Mouse (Mus musculus): ENCODE measurements around the gene Vgll4. TPM values are rescaled to one million over a fixed set of nuclear protein-coding genes. Genes with fewer than 3 reads are reported as not detected.
A peak's percentile ranks its signal among the peaks of the same experiment; 100 is the strongest.

The Vgll4 gene
- polyA plus RNA-seq, 2 experiments, result 70.1 to 103 TPM

GRCm38 (mm10) chr6:114993659-114994058 lies 23.9 kb upstream of the Vgll4 start:
- H3K4me1 ChIP-seq (ENCODE audit: control insufficient read depth, insufficient read depth, low read length), result peaks cover 39% of the 10 kb centered on the region
- no peaks in the 10 kb centered on the region for H3K27me3 ChIP-seq (ENCODE audit: control insufficient read depth, insufficient read depth, low read length)
- TF ChIP-seq POLR2A (IDR thresholded peaks at IDR 0.05; ENCODE audit: borderline replicate concordance, extremely low read depth, insufficient read depth, insufficient read length), result no peak
- no peaks in the 10 kb centered on the region for H3K9me3 ChIP-seq (ENCODE audit: control insufficient read depth, low read length)
- no peaks in the 10 kb centered on the region for H3K36me3 ChIP-seq (ENCODE audit: control insufficient read depth, insufficient read depth, low read length)
- H3K27ac ChIP-seq (replicated peaks; ENCODE audit: low read depth, low read length), result peak overlapping the region; percentile 67; the same call in 1 of the 2 replicates
- WGBS, result 23% methylated on average over 8 of the region's 8 CpGs
- H3K4me3 ChIP-seq (replicated peaks; ENCODE audit: low read length), result no peak overlapping the region
- no peak overlapping the region for H3K9ac ChIP-seq (ENCODE audit: low read depth, low read length, severe bottlenecking)
- peak; percentile 31; the same call in 1 of the 2 replicates for ATAC-seq (ENCODE audit: low FRiP score, low read depth)
- H3K4me2 ChIP-seq (replicated peaks; ENCODE audit: low read depth, low read length, severe bottlenecking), result no peak overlapping the region
- peak; percentile 65 for DNase-seq (ENCODE audit: low spot score)

DNA sequence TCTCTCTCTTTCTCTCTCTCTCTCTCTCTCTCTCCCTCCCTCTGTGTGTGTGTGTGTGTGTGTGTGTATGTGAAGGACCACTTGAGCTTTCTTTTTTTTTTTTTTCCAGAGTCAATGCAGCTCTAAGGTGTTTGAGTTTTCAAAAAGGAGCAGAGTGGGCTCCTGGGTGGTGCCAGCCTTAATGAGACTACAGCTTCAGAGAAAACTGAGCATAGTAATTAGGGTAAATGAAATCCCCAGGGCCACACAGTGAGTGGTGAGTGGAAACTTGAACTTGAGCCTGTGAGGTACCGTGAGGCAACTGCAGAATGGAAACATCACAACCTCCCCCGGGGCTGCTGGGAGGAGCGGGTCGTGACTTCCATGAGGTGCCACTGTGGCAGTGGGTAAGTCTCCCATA lies 22.1 kb upstream of the Vgll4 start:
- Histone ChIP-seq H3K9me3 (ENCODE audit: control insufficient read depth, low read length) (no peaks in the 10 kb centered on the region), H3K36me3 (ENCODE audit: control insufficient read depth, insufficient read depth, low read length) (no peaks in the 10 kb centered on the region), H3K9ac (ENCODE audit: low read depth, low read length, severe bottlenecking) (no peak overlapping the region), H3K4me2 (replicated peaks; ENCODE audit: low read depth, low read length, severe bottlenecking) (no peak overlapping the region), H3K4me1 (ENCODE audit: control insufficient read depth, insufficient read depth, low read length) (peaks cover 32% of the 10 kb centered on the region), H3K4me3 (replicated peaks; ENCODE audit: low read length) (no peak overlapping the region), H3K27ac (replicated peaks; ENCODE audit: low read depth, low read length) (no peak overlapping the region), H3K27me3 (ENCODE audit: control insufficient read depth, insufficient read depth, low read length) (no peaks in the 10 kb centered on the region)
- no peak for TF ChIP-seq POLR2A (IDR thresholded peaks at IDR 0.05; ENCODE audit: borderline replicate concordance, extremely low read depth, insufficient read depth, insufficient read length)
- 71% methylated on average over 4 of the region's 4 CpGs for whole genome bisulfite sequencing
- no peak for DNase-seq (ENCODE audit: low spot score)
- no peak for ATAC-seq (ENCODE audit: low FRiP score, low read depth)

GRCm38 (mm10) chr6:114988619-114988980 lies 18.8 kb upstream of the Vgll4 start:
- WGBS, result 42% methylated on average over 3 of the region's 3 CpGs
- no peaks in the 10 kb centered on the region for H3K36me3 ChIP-seq (ENCODE audit: control insufficient read depth, insufficient read depth, low read length)
- no peaks in the 10 kb centered on the region for H3K27me3 ChIP-seq (ENCODE audit: control insufficient read depth, insufficient read depth, low read length)
- H3K27ac ChIP-seq (replicated peaks; ENCODE audit: low read depth, low read length), result peak overlapping the region; percentile 55
- ATAC-seq (ENCODE audit: low FRiP score, low read depth) (peak; percentile 43), DNase-seq (ENCODE audit: low spot score) (peak; percentile 20)
- TF ChIP-seq POLR2A (IDR thresholded peaks at IDR 0.05; ENCODE audit: borderline replicate concordance, extremely low read depth, insufficient read depth, insufficient read length), result no peak
- H3K4me1 ChIP-seq (ENCODE audit: control insufficient read depth, insufficient read depth, low read length), result peaks cover 23% of the 10 kb centered on the region
- no peaks in the 10 kb centered on the region for H3K9me3 ChIP-seq (ENCODE audit: control insufficient read depth, low read length)
- H3K4me2 ChIP-seq (replicated peaks; ENCODE audit: low read depth, low read length, severe bottlenecking), result no peak overlapping the region
- no peak overlapping the region for H3K4me3 ChIP-seq (replicated peaks; ENCODE audit: low read length)
- H3K9ac ChIP-seq (ENCODE audit: low read depth, low read length, severe bottlenecking), result no peak overlapping the region

DNA sequence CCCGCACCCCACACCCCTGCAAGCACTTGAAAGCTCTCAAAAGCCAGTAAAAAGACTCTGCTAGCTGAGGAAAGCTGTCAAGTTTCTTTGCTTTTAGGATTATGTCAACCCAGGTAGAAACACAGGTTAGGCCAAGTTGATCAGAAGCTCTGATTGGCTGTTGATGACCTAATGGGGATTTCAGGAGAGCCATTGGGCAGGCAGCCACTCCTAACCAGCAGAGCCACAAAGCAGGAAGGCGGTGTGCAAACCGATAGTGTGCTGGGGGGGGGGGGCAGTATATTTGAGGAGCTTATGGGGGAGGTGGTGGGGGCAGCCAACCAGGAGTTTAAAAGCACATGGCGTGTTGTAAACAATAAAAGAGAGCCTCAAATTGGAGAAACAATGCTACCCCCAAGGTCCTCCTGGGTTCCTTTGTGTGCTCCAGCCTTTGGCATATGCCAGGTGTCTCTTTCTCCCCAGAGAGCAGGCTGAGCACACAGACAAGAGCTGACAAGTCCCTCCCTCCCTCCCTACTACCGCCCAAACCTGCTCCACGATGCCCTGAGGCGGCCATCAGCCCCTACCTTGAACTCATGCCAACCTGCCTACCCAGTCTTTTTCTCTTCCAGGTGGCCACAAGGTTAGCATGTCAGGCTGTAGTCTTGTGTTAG lies 18.3 kb upstream of the Vgll4 start:
- Histone ChIP-seq H3K36me3 (ENCODE audit: control insufficient read depth, insufficient read depth, low read length) (no peaks in the 10 kb centered on the region), H3K9ac (ENCODE audit: low read depth, low read length, severe bottlenecking) (no peak overlapping the region), H3K4me2 (replicated peaks; ENCODE audit: low read depth, low read length, severe bottlenecking) (no peak overlapping the region), H3K27me3 (ENCODE audit: control insufficient read depth, insufficient read depth, low read length) (no peaks in the 10 kb centered on the region), H3K9me3 (ENCODE audit: control insufficient read depth, low read length) (no peaks in the 10 kb centered on the region), H3K4me1 (ENCODE audit: control insufficient read depth, insufficient read depth, low read length) (peaks cover 19% of the 10 kb centered on the region), H3K4me3 (replicated peaks; ENCODE audit: low read length) (no peak overlapping the region), H3K27ac (replicated peaks; ENCODE audit: low read depth, low read length) (peak overlapping the region; percentile 55)
- ATAC-seq (ENCODE audit: low FRiP score, low read depth), result peak; percentile 64
- peak; percentile 57 for DNase-seq (ENCODE audit: low spot score)
- TF ChIP-seq POLR2A (IDR thresholded peaks at IDR 0.05; ENCODE audit: borderline replicate concordance, extremely low read depth, insufficient read depth, insufficient read length), result no peak
- 41% methylated on average over 6 of the region's 7 CpGs for WGBS

DNA sequence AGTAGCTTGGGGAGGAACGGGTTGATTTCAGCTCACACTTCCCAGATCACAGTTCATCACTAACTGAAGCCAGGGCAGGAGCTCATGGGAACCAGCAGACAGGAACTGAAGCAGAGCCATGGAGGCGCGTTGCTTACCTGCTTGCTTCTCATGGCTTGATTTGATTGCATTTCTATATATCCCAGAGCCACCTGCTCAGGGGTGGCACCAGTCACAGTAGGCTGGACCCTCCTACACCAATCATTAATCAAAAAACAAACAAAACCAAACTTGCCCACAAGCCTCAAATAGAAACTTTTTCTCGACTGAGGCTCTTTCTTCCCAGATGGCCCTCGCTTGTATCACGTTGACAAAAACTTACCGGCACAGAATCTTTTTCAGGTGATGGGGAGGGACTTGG lies 12.9 kb upstream of the Vgll4 start:
- ATAC-seq (ENCODE audit: low FRiP score, low read depth) (no peak), DNase-seq (ENCODE audit: low spot score) (no peak)
- TF ChIP-seq POLR2A (IDR thresholded peaks at IDR 0.05; ENCODE audit: borderline replicate concordance, extremely low read depth, insufficient read depth, insufficient read length), result no peak
- 74% methylated on average over 7 of the region's 7 CpGs for WGBS
- Histone ChIP-seq H3K27ac (replicated peaks; ENCODE audit: low read depth, low read length) (no peak overlapping the region), H3K9ac (ENCODE audit: low read depth, low read length, severe bottlenecking) (no peak overlapping the region), H3K4me2 (replicated peaks; ENCODE audit: low read depth, low read length, severe bottlenecking) (no peak overlapping the region), H3K4me1 (ENCODE audit: control insufficient read depth, insufficient read depth, low read length) (no peaks in the 10 kb centered on the region), H3K9me3 (ENCODE audit: control insufficient read depth, low read length) (no peaks in the 10 kb centered on the region), H3K36me3 (ENCODE audit: control insufficient read depth, insufficient read depth, low read length) (no peaks in the 10 kb centered on the region), H3K27me3 (ENCODE audit: control insufficient read depth, insufficient read depth, low read length) (no peaks in the 10 kb centered on the region), H3K4me3 (replicated peaks; ENCODE audit: low read length) (no peak overlapping the region)

All from limb, embryonic 14.5 days (tissue).